8 mouse cellular contexts compared by ENCODE assay signal in genomic region chr4:66482495-66483291, GRCm38 (mm10).
DNase-seq lines count a peak whose midpoint lies in the region; ATAC-seq and TF ChIP-seq lines count a peak whose summit lies in the region.

No protein-coding gene starts in this region.

- H3K4me1 ChIP-seq in stomach, embryonic 15.5 days: no peaks in the 10 kb centered on the region

- no peak overlapping the region for H3K9ac ChIP-seq in stomach, embryonic 15.5 days

- H3K27me3 ChIP-seq in stomach, embryonic 15.5 days (replicated peaks): no peaks in the 10 kb centered on the region

- ATAC-seq in stomach, embryonic 15.5 days (ENCODE audit: insufficient read depth, low FRiP score, low read depth): peak; percentile 87
- ATAC-seq in inflammation-experienced regulatory T-cells, adult 6 months: no peak

- H3K36me3 ChIP-seq in stomach, embryonic 15.5 days: no peaks in the 10 kb centered on the region

- no peak for TF ChIP-seq CTCF in layer of hippocampus, adult 2 months (conservative IDR thresholded peaks at IDR 0.05)

- no peaks in the 10 kb centered on the region for H3K9me3 ChIP-seq in stomach, embryonic 15.5 days

- H3K27ac ChIP-seq in layer of hippocampus, adult 2 months: 0 out of 2 replicates have a peak overlapping the region, but pooled peaks have one; percentile 28
- H3K27ac ChIP-seq in stomach, embryonic 15.5 days: no peak overlapping the region; the same call in 1 of the 2 replicates

- 36% methylated on average over 2 of the region's 2 CpGs for WGBS in stomach, embryonic 15.5 days

- H3K4me2 ChIP-seq in stomach, embryonic 15.5 days: no peak overlapping the region

- DNase-seq in retina, postnatal 1 day: peak; percentile 63
- no peak for DNase-seq in retina, embryonic 14.5 days (ENCODE audit: low spot score)
- peak; percentile 13 to 25 for DNase-seq in frontal cortex, postnatal 25 days (ENCODE audit: low spot score in 2 of 2)
- DNase-seq in heart, postnatal 4 days: peak; percentile 66
- DNase-seq in layer of hippocampus, adult 2 months (ENCODE audit: low spot score in 2 of 2): peak; percentile 67 to 77
- peak; percentile 73 for DNase-seq in lung, postnatal 10 days

- no peak overlapping the region for H3K4me3 ChIP-seq in layer of hippocampus, adult 2 months
- no peak overlapping the region for H3K4me3 ChIP-seq in stomach, embryonic 15.5 days (replicated peaks)
